Mouse (Mus musculus): ENCODE measurements around the gene Kif5a.

DNA sequence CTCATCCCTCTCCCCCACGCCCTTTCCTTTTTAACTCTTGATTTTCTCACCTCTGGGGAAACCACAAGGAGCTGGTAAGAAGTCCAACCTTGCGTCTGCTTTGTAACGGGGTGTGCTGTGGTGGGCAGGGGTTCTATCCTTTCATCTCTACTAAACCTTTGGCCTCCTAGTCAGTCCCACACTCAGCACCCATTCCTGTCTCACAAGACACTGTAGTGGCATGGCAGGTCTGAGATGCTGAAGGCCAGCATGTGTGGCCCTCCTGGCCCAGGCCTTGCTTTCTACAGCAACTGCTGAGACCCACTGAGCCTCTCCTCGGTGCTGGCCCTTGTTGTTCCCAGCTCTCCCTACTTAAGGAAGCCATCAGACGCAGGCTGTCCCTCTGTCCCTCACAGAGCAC is 9.2 kb upstream of the Kif5a start:
- TF ChIP-seq POLR2A (IDR thresholded peaks at IDR 0.05; ENCODE audit: insufficient read length, low read depth) = no peak
- TF ChIP-seq CEBPB (IDR thresholded peaks at IDR 0.05; ENCODE audit: insufficient read depth, poor library complexity, severe bottlenecking) = no peak
- no peak for TF ChIP-seq TCF3 (IDR thresholded peaks at IDR 0.05; ENCODE audit: insufficient read length, low read depth)
- no peak for TF ChIP-seq MYOG (IDR thresholded peaks at IDR 0.05; ENCODE audit: control insufficient read depth in 1 of 3, insufficient read depth in 1 of 3, insufficient read length in 2 of 3, low read depth in 2 of 3)
- TF ChIP-seq TCF12 (IDR thresholded peaks at IDR 0.05; ENCODE audit: insufficient read depth, poor library complexity, severe bottlenecking) = no peak
- no peak for TF ChIP-seq MYOD1 (IDR thresholded peaks at IDR 0.05; ENCODE audit: control insufficient read depth in 1 of 3, insufficient read length in 2 of 3, low read depth in 2 of 3)
- TF ChIP-seq USF1 (IDR thresholded peaks at IDR 0.05; ENCODE audit: low read depth) = no peak
